Comparison of ENCODE assay signal across 8 mouse cellular contexts in the genomic region with DNA sequence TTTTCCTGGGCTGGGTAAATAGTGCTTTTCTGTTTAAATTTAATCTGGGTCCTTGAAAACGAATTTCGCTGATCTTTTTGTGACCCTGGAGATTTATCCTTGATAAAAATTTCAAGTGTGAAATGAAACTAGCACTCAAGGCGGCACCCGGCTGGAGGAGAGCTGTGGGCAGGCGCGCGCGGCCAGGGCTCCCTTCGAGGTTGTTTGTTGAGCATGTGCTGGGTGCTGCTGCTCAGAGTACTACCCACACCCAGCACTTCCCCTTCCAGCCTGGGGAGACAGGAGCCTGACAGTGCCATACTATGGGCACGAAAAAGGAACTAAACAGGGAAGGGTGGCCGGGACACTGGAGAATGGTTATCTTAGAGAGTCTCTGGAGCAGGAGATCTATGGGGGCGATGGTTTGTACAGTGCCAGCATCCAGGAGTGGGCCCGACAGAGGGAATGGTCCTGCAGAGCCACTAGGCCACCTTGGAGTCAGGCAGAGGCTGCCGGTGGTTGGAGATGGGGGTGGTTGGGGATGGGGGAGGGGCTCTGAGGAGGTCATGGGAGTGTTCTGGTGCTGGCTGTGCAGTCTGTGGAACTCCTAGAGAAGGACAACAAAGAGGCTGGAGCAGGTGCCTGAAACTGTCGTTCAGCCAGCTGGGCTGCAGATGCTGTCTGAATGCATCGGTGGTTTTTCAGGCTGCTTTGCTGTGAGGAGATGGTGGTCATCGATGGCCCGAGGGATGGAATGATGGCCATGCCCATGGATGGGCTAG. TPM values are rescaled to one million over a fixed set of nuclear protein-coding genes. Genes with fewer than 3 reads are reported as not detected.
DNase-seq lines count a peak whose midpoint lies in the region; ATAC-seq and TF ChIP-seq lines count a peak whose summit lies in the region.

No protein-coding gene starts in this region.

- TF ChIP-seq CTCF in midbrain, postnatal 0 days (IDR thresholded peaks at IDR 0.05) = no peak

- DNase-seq in layer of hippocampus, adult 11-12 months (ENCODE audit: low spot score) = peak; percentile 33
- no peak for DNase-seq in layer of hippocampus, postnatal 14 days (ENCODE audit: low spot score in 2 of 2)
- peak; percentile 67 for DNase-seq in cerebellum, adult 9-10 months
- peak; percentile 37 to 48 for DNase-seq in kidney, postnatal 4 days
- DNase-seq in midbrain, postnatal 0 days (ENCODE audit: low spot score) = peak; percentile 50
- DNase-seq in thymus, postnatal 14 days = no peak

- H3K4me2 ChIP-seq in heart, embryonic 15.5 days = peak overlapping the region; percentile 61
- H3K4me2 ChIP-seq in midbrain, postnatal 0 days (ENCODE audit: low read depth, low read length, poor library complexity, severe bottlenecking) = peak overlapping the region; percentile 53

- H3K4me1 ChIP-seq in heart, embryonic 15.5 days (replicated peaks) = peaks cover 11% of the 10 kb centered on the region
- peaks cover 3% of the 10 kb centered on the region; the same call in 1 of the 2 replicates for H3K4me1 ChIP-seq in midbrain, postnatal 0 days (ENCODE audit: insufficient read depth, low read length)

- no peak overlapping the region for H3K9ac ChIP-seq in heart, embryonic 15.5 days
- peak overlapping the region; percentile 50; the same call in 1 of the 2 replicates for H3K9ac ChIP-seq in midbrain, postnatal 0 days (replicated peaks; ENCODE audit: low read length, poor library complexity, severe bottlenecking)

- H3K27me3 ChIP-seq in heart, embryonic 15.5 days = peaks cover 83% of the 10 kb centered on the region
- H3K27me3 ChIP-seq in midbrain, postnatal 0 days (ENCODE audit: insufficient read depth, low read length) = no peaks in the 10 kb centered on the region

- 18% methylated on average over 18 of the region's 18 CpGs for WGBS in heart, embryonic 15.5 days
- 17% methylated on average over 18 of the region's 18 CpGs for WGBS in midbrain, postnatal 0 days

- H3K9me3 ChIP-seq in heart, embryonic 15.5 days (replicated peaks) = no peaks in the 10 kb centered on the region
- no peaks in the 10 kb centered on the region for H3K9me3 ChIP-seq in midbrain, postnatal 0 days (ENCODE audit: low read length)

- H3K36me3 ChIP-seq in heart, embryonic 15.5 days = no peaks in the 10 kb centered on the region
- no peaks in the 10 kb centered on the region for H3K36me3 ChIP-seq in midbrain, postnatal 0 days (ENCODE audit: insufficient read depth, low read length)

- no peak overlapping the region for H3K27ac ChIP-seq in heart, embryonic 15.5 days
- H3K27ac ChIP-seq in midbrain, postnatal 0 days (ENCODE audit: low read depth, low read length) = no peak overlapping the region

- H3K4me3 ChIP-seq in heart, embryonic 15.5 days = peak overlapping the region; percentile 32
- peak overlapping the region; percentile 22 for H3K4me3 ChIP-seq in midbrain, postnatal 0 days (ENCODE audit: low read depth, low read length)

- no peak for ATAC-seq in heart, embryonic 15.5 days (replicated peaks; ENCODE audit: insufficient number of reproducible peaks, insufficient read depth, low FRiP score, low read depth)
- peak; percentile 39; the same call in 1 of the 2 replicates for ATAC-seq in midbrain, postnatal 0 days (ENCODE audit: low FRiP score)
- ATAC-seq in granulocyte monocyte progenitor cell, adult 5-6 weeks (replicated peaks; ENCODE audit: poor library complexity, severe bottlenecking) = no peak

RNA-seq across cellular contexts. Expression of a gene that starts 35.9 kb away (rescaled TPM):
- 10 to 100 TPM; 17.3 to 18.8 TPM for total RNA-seq in layer of hippocampus, postnatal 14 days (2021)
- polyA plus RNA-seq in heart, embryonic 15.5 days (2015; fragmentation: Nextera tagmentation; extraction: Ambion mirVana) = 0.06 TPM in 1 of 2 replicates, not detected in the other
- 7.4 and 10.5 TPM in 2 replicates for total RNA-seq in midbrain, postnatal 0 days (2014; rRNA removed)
- polyA plus RNA-seq in midbrain, postnatal 0 days (2015; fragmentation: Nextera tagmentation; extraction: Ambion mirVana) = 0.79 and 0.96 TPM in 2 replicates
- not detected in 2 replicates for total RNA-seq in granulocyte monocyte progenitor cell, adult 5-6 weeks (2014; fragmentation: Nextera tagmentation)
- total RNA-seq in granulocyte monocyte progenitor cell, adult 5-6 weeks (2017) = not detected in 2 replicates

Comparison
In these comparisons a context has a peak if more than half of its experiments do, and no peak if none do; other contexts are left out.
1. DNase-seq: peak in layer of hippocampus, adult 11-12 months (single experiment), cerebellum, adult 9-10 months (single experiment), kidney, postnatal 4 days (2 of 2) and midbrain, postnatal 0 days (single experiment); none in layer of hippocampus, postnatal 14 days (0 of 2) and thymus, postnatal 14 days (single experiment).